Comparison of ENCODE assay signal across 9 mouse cellular contexts in the genomic region with DNA sequence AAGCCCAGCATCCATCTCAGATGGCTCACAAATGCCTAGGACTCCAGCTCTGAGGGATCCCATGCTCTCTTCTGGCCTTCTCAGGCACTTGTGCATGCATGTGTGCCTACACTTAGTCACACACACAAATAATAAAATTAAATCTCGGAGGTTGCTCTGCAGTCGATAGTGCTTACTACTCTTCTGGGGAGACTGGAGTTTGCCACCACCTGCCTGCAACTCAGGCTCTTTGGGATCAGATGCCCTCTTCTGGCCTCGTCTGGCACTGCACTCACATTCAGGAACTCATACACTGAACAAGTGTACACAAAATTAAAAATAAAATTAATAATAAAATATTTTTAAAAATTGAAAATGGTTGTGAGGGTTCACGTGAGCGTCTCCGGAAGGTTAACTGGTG. TPM values are rescaled to one million over a fixed set of nuclear protein-coding genes. Genes with fewer than 3 reads are reported as not detected.
DNase-seq lines count a peak whose midpoint lies in the region; ATAC-seq and TF ChIP-seq lines count a peak whose summit lies in the region.
"Had no signal": no experiment of that assay in that cellular context is flagged by ENCODE, and none has a peak within 500 bp of the region (broad histone marks: within the 10 kb centered on the region; RNA-seq: fewer than 3 reads in every experiment).

No protein-coding gene starts in this region.

- peaks cover 5% of the 10 kb centered on the region; the same call in 1 of the 2 replicates for H3K36me3 ChIP-seq in embryonic facial prominence, embryonic 10.5 days (replicated peaks)

- no peak for ATAC-seq in cerebellum, adult (ENCODE audit: insufficient number of reproducible peaks, low FRiP score, low TSS enrichment)

- TF ChIP-seq POLR2A in olfactory bulb, adult 2 months (IDR thresholded peaks at IDR 0.05; ENCODE audit: insufficient read depth, low read depth, low read length), result no peak

- DNase-seq in cerebellum, postnatal 14 days, result peak; percentile 46 to 57
- DNase-seq in ovary, postnatal 36 days (ENCODE audit: low spot score), result peak; percentile 56
- DNase-seq in ovary, adult 18-20 months (ENCODE audit: low spot score), result no peak
- DNase-seq in embryonic facial prominence, embryonic 10.5 days (ENCODE audit: low spot score), result peak; percentile 54
- DNase-seq in kidney, postnatal 36 days, result peak; percentile 36 to 78
- no peak for DNase-seq in right cerebral cortex, postnatal 25 days

- H3K27me3 ChIP-seq in embryonic facial prominence, embryonic 10.5 days (replicated peaks; ENCODE audit: low read depth, poor library complexity, severe bottlenecking), result peaks cover 36% of the 10 kb centered on the region

- H3K9me3 ChIP-seq in embryonic facial prominence, embryonic 10.5 days, result no peaks in the 10 kb centered on the region

- peaks cover 84% of the 10 kb centered on the region for H3K4me1 ChIP-seq in embryonic facial prominence, embryonic 10.5 days
- H3K4me1 ChIP-seq in olfactory bulb, adult 2 months (ENCODE audit: control insufficient read depth, insufficient read depth, low read length), result peaks cover 22% of the 10 kb centered on the region

- peak overlapping the region; percentile 91; the same call in 1 of the 2 replicates for H3K4me3 ChIP-seq in embryonic facial prominence, embryonic 10.5 days
- no peak overlapping the region for H3K4me3 ChIP-seq in olfactory bulb, adult 2 months (ENCODE audit: insufficient read depth, low read depth, low read length)
- H3K4me3 ChIP-seq: megakaryocyte, embryonic 14.5 days had no signal

- WGBS in embryonic facial prominence, embryonic 10.5 days, result 84% methylated on average over 6 of the region's 6 CpGs
- 88% methylated on average over 6 of the region's 6 CpGs for WGBS in olfactory bulb, adult 2 months

- TF ChIP-seq CTCF in olfactory bulb, adult 2 months (IDR thresholded peaks at IDR 0.05; ENCODE audit: insufficient read depth, low read depth, low read length), result peak; percentile 30; the same call in 1 of the 2 replicates

- H3K27ac ChIP-seq in embryonic facial prominence, embryonic 10.5 days (replicated peaks), result no peak overlapping the region
- H3K27ac ChIP-seq in olfactory bulb, adult 2 months (ENCODE audit: insufficient read depth, low read depth, low read length), result no peak overlapping the region

RNA-seq across cellular contexts. Expression of a gene that starts 2.2 kb away (rescaled TPM):
- 31.1 and 34.2 TPM in 2 replicates for polyA plus RNA-seq in embryonic facial prominence, embryonic 10.5 days (2016; fragmentation: Nextera tagmentation; extraction: Ambion mirVana)
- not detected in 2 replicates for polyA plus RNA-seq in olfactory bulb, adult 2 months (2012; ENCODE audit: insufficient read depth, insufficient read length, low replicate concordance, missing spikeins)

Comparison
In these comparisons a context has a peak if more than half of its experiments do, and no peak if none do; other contexts are left out.
1. DNase-seq: peak in cerebellum, postnatal 14 days (2 of 2), ovary, postnatal 36 days (single experiment), embryonic facial prominence, embryonic 10.5 days (single experiment) and kidney, postnatal 36 days (2 of 2); none in ovary, adult 18-20 months (single experiment) and right cerebral cortex, postnatal 25 days (single experiment).
2. RNA of a gene that starts 2.2 kb away (polyA plus RNA-seq): 31.1 to 34.2 TPM in embryonic facial prominence, embryonic 10.5 days; not detected in olfactory bulb, adult 2 months; every median in the first group is over 10 times any median in the second.